Mouse (Mus musculus): ENCODE results near the gene Slc29a1. TPM values are rescaled to one million over a fixed set of nuclear protein-coding genes. Genes with fewer than 3 reads are reported as not detected.

The Slc29a1 gene
- polyA plus RNA-seq, 1 experiment from 2014 or later, result 93.6 TPM

GRCm38 (mm10) chr17:45574129-45574761 is 25.2 kb downstream of the Slc29a1 start:
- Histone ChIP-seq H3K4me3 (replicated peaks; ENCODE audit: low read depth, low read length) (peak overlapping the region; percentile 100), H3K36me3 (ENCODE audit: insufficient read depth, low read length) (peaks cover 24% of the 10 kb centered on the region), H3K9ac (ENCODE audit: low read depth, low read length) (peak overlapping the region; percentile 81), H3K27me3 (ENCODE audit: insufficient read depth, low read length) (no peaks in the 10 kb centered on the region), H3K4me1 (replicated peaks; ENCODE audit: insufficient read depth, low read length) (peaks cover 18% of the 10 kb centered on the region; the same call in 1 of the 2 replicates), H3K27ac (peak overlapping the region; percentile 98), H3K9me3 (replicated peaks; ENCODE audit: low read length) (no peaks in the 10 kb centered on the region), H3K4me2 (ENCODE audit: low read length) (peak overlapping the region; percentile 93)
- no peak for TF ChIP-seq CTCF (IDR thresholded peaks at IDR 0.05; ENCODE audit: low read depth)
- DNase-seq (ENCODE audit: low spot score), result peak; percentile 77
- under 1% methylated on average over 17 of the region's 17 CpGs for WGBS
- peak; percentile 40 for ATAC-seq (replicated peaks; ENCODE audit: low FRiP score, low read depth)

DNA sequence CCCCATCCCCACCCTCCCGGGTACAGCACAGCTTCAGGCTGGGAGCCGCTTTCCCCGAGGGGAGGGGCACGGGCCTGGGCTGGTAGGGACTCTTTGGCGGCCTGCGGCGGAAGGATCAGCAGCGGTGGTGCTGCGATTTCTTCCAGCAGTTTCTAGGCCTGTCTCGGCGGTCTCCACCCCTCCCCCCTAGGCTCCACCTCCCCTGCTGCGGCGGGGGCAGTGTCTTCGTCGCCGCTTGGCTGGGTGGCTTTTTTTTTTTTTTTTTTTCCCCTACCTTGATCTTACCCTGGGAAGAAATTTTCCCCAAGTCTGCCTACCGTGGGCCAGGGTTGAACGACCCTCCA is 25.7 kb downstream of the Slc29a1 start:
- H3K27ac ChIP-seq, result peak overlapping the region; percentile 98
- H3K4me2 ChIP-seq (ENCODE audit: low read length), result peak overlapping the region; percentile 93
- WGBS, result under 1% methylated on average over 18 of the region's 18 CpGs
- H3K9ac ChIP-seq (ENCODE audit: low read depth, low read length), result peak overlapping the region; percentile 81
- H3K4me3 ChIP-seq (replicated peaks; ENCODE audit: low read depth, low read length), result peak overlapping the region; percentile 100
- H3K4me1 ChIP-seq (replicated peaks; ENCODE audit: insufficient read depth, low read length), result peaks cover 18% of the 10 kb centered on the region; the same call in 1 of the 2 replicates
- ATAC-seq (replicated peaks; ENCODE audit: low FRiP score, low read depth) (peak; percentile 61), DNase-seq (ENCODE audit: low spot score) (peak; percentile 96)
- no peaks in the 10 kb centered on the region for H3K27me3 ChIP-seq (ENCODE audit: insufficient read depth, low read length)
- no peak for TF ChIP-seq CTCF (IDR thresholded peaks at IDR 0.05; ENCODE audit: low read depth)
- H3K36me3 ChIP-seq (ENCODE audit: insufficient read depth, low read length), result peaks cover 29% of the 10 kb centered on the region
- H3K9me3 ChIP-seq (replicated peaks; ENCODE audit: low read length), result no peaks in the 10 kb centered on the region

GRCm38 (mm10) chr17:45573087-45573779 is 26.2 kb downstream of the Slc29a1 start, which contains the start of gene Hsp90ab1:
Gene Hsp90ab1, minus strand, starts transcription at chr17:45573271.
- WGBS, result under 1% methylated on average over 41 of the region's 41 CpGs
- peak within 1 kb of the TSS; percentile 93 for H3K4me2 ChIP-seq (ENCODE audit: low read length)
- DNase-seq (ENCODE audit: low spot score), result peak; percentile 97
- H3K36me3 ChIP-seq (ENCODE audit: insufficient read depth, low read length), result peaks cover 34% of the 10 kb centered on the region
- H3K9ac ChIP-seq (ENCODE audit: low read depth, low read length), result peak within 1 kb of the TSS; percentile 99
- no peak for TF ChIP-seq CTCF (IDR thresholded peaks at IDR 0.05; ENCODE audit: low read depth)
- H3K9me3 ChIP-seq (replicated peaks; ENCODE audit: low read length), result no peaks in the 10 kb centered on the region
- peak within 1 kb of the TSS; percentile 98 for H3K27ac ChIP-seq
- ATAC-seq (replicated peaks; ENCODE audit: low FRiP score, low read depth), result peak; percentile 82
- peak within 1 kb of the TSS; percentile 100 for H3K4me3 ChIP-seq (replicated peaks; ENCODE audit: low read depth, low read length)
- peaks cover 18% of the 10 kb centered on the region; the same call in 1 of the 2 replicates for H3K4me1 ChIP-seq (replicated peaks; ENCODE audit: insufficient read depth, low read length)
- H3K27me3 ChIP-seq (ENCODE audit: insufficient read depth, low read length), result no peaks in the 10 kb centered on the region

- no peaks in the 10 kb centered on the region for H3K27me3 ChIP-seq (ENCODE audit: insufficient read depth, low read length)
- peak overlapping the region; percentile 93 for H3K4me2 ChIP-seq (ENCODE audit: low read length)
- peaks cover 43% of the 10 kb centered on the region for H3K36me3 ChIP-seq (ENCODE audit: insufficient read depth, low read length)
- WGBS, result under 1% methylated on average over 56 of the region's 57 CpGs
- peak; percentile 98 for DNase-seq (ENCODE audit: low spot score)
- H3K27ac ChIP-seq, result peak overlapping the region; percentile 98
- peak overlapping the region; percentile 99 for H3K9ac ChIP-seq (ENCODE audit: low read depth, low read length)
- peak; percentile 57 for ATAC-seq (replicated peaks; ENCODE audit: low FRiP score, low read depth)
- no peaks in the 10 kb centered on the region for H3K9me3 ChIP-seq (replicated peaks; ENCODE audit: low read length)
- peaks cover 18% of the 10 kb centered on the region; the same call in 1 of the 2 replicates for H3K4me1 ChIP-seq (replicated peaks; ENCODE audit: insufficient read depth, low read length)
- no peak for TF ChIP-seq CTCF (IDR thresholded peaks at IDR 0.05; ENCODE audit: low read depth)
- H3K4me3 ChIP-seq (replicated peaks; ENCODE audit: low read depth, low read length), result peak overlapping the region; percentile 100
Observed at GRCm38 (mm10) chr17:45572103-45573086, 27.0 kb downstream of the Slc29a1 start.

GRCm38 (mm10) chr17:45569999-45570398 is 29.4 kb downstream of the Slc29a1 start:
- ATAC-seq (replicated peaks; ENCODE audit: low FRiP score, low read depth) (no peak), DNase-seq (ENCODE audit: low spot score) (no peak)
- Histone ChIP-seq H3K4me2 (ENCODE audit: low read length) (no peak overlapping the region), H3K4me1 (replicated peaks; ENCODE audit: insufficient read depth, low read length) (peaks cover 20% of the 10 kb centered on the region), H3K9me3 (replicated peaks; ENCODE audit: low read length) (no peaks in the 10 kb centered on the region), H3K4me3 (replicated peaks; ENCODE audit: low read depth, low read length) (no peak overlapping the region), H3K9ac (ENCODE audit: low read depth, low read length) (no peak overlapping the region), H3K27ac (no peak overlapping the region), H3K36me3 (ENCODE audit: insufficient read depth, low read length) (peaks cover 61% of the 10 kb centered on the region), H3K27me3 (ENCODE audit: insufficient read depth, low read length) (no peaks in the 10 kb centered on the region)
- WGBS, result 85% methylated on average over 4 of the region's 4 CpGs
- no peak for TF ChIP-seq CTCF (IDR thresholded peaks at IDR 0.05; ENCODE audit: low read depth)

DNA sequence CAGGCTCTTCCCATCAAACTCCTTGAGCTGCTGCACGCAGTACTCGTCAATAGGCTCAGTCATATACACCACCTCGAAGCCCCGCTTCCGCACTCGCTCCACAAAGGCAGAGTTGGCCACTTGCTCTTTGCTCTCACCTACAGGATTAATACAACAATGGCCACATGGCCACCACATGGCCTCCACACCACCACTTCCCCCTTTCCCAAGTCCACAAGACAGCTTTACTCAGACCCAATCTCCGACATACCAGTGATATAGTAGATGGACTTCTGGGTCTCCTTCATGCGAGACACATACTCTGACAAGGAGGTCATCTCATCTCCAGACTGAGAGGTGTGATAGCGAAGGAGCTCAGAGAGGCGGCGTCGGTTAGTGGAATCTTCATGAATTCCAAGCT is 30.4 kb downstream of the Slc29a1 start:
- H3K4me3 ChIP-seq (replicated peaks; ENCODE audit: low read depth, low read length), result no peak overlapping the region
- no peak overlapping the region for H3K27ac ChIP-seq
- H3K4me1 ChIP-seq (replicated peaks; ENCODE audit: insufficient read depth, low read length), result peaks cover 21% of the 10 kb centered on the region
- peaks cover 61% of the 10 kb centered on the region for H3K36me3 ChIP-seq (ENCODE audit: insufficient read depth, low read length)
- DNase-seq (ENCODE audit: low spot score), result no peak
- H3K4me2 ChIP-seq (ENCODE audit: low read length), result no peak overlapping the region
- no peak for TF ChIP-seq CTCF (IDR thresholded peaks at IDR 0.05; ENCODE audit: low read depth)
- no peaks in the 10 kb centered on the region for H3K27me3 ChIP-seq (ENCODE audit: insufficient read depth, low read length)
- H3K9me3 ChIP-seq (replicated peaks; ENCODE audit: low read length), result no peaks in the 10 kb centered on the region
- no peak overlapping the region for H3K9ac ChIP-seq (ENCODE audit: low read depth, low read length)
- no peak for ATAC-seq (replicated peaks; ENCODE audit: low FRiP score, low read depth)
- WGBS, result 86% methylated on average over 12 of the region's 12 CpGs
